Mouse (Mus musculus) liver, embryonic 12.5 days (tissue): ENCODE data around the gene 2810408A11Rik. TPM values are rescaled to one million over a fixed set of nuclear protein-coding genes. Genes with fewer than 3 reads are reported as not detected.

ENCODE experiments used
- ATAC-seq: fragments of 200-750 bp; cut with Nextera tagmentation; 2 replicates; pipeline ENCODE4 v1.8.0; 2017; ENCODE audit warnings: moderate number of reproducible peaks, mild to moderate bottlenecking, moderate library complexity
- H3K27ac ChIP-seq: fragments of 300-500 bp; sonication (generic); 2 replicates; pipeline ENCODE4 v1.5.1; 2016; ENCODE audit warnings: mild to moderate bottlenecking
- H3K27me3 ChIP-seq: fragments of 300-500 bp; sonication (generic); replicated peaks from 2 replicates; pipeline ENCODE4 v1.6.1; 2016; ENCODE audit warnings: mild to moderate bottlenecking, moderate library complexity
- H3K36me3 ChIP-seq: fragments of 300-500 bp; sonication (generic); 2 replicates; pipeline ENCODE4 v1.6.1; 2016; ENCODE audit warnings: mild to moderate bottlenecking, moderate library complexity
- H3K4me1 ChIP-seq: fragments of 300-500 bp; sonication (generic); 2 replicates; pipeline ENCODE4 v1.6.1; 2016
- H3K4me2 ChIP-seq: fragments of 300-500 bp; sonication (generic); 2 replicates; pipeline ENCODE4 v1.6.1; 2016; ENCODE audit warnings: mild to moderate bottlenecking, moderate library complexity
- H3K4me3 ChIP-seq: fragments of 300-500 bp; sonication (generic); 2 replicates; pipeline ENCODE4 v1.5.1; 2016; ENCODE audit warnings: mild to moderate bottlenecking, moderate library complexity
- H3K9ac ChIP-seq: fragments of 300-500 bp; sonication (generic); 2 replicates; pipeline ENCODE4 v1.6.1; 2016; ENCODE audit warnings: mild to moderate bottlenecking, moderate library complexity
- H3K9me3 ChIP-seq: fragments of 300-500 bp; sonication (generic); replicated peaks from 2 replicates; pipeline ENCODE4 v1.6.1; 2016; ENCODE audit warnings: mild to moderate bottlenecking, moderate library complexity
- WGBS: fragments of 180-500 bp; shearing (Covaris S2); methylation state at CpG from one replicate; pipeline ENCODE4 v1.1.7; 2016; ENCODE audit not compliant: insufficient replicate concordance; 5-methylcytosine and 5-hydroxymethylcytosine counted together
- polyA plus RNA-seq: library from polyadenylated mRNA; unstranded; fragments of >200 nt; fragmentation: Nextera tagmentation; extraction: Ambion mirVana; gene quantifications from 2 replicates; pipeline ENCODE4 v1.2.1, GENCODE M21; 2016

2810408A11Rik gene
- 2.3 TPM in 2 replicates for polyA plus RNA-seq

DNA sequence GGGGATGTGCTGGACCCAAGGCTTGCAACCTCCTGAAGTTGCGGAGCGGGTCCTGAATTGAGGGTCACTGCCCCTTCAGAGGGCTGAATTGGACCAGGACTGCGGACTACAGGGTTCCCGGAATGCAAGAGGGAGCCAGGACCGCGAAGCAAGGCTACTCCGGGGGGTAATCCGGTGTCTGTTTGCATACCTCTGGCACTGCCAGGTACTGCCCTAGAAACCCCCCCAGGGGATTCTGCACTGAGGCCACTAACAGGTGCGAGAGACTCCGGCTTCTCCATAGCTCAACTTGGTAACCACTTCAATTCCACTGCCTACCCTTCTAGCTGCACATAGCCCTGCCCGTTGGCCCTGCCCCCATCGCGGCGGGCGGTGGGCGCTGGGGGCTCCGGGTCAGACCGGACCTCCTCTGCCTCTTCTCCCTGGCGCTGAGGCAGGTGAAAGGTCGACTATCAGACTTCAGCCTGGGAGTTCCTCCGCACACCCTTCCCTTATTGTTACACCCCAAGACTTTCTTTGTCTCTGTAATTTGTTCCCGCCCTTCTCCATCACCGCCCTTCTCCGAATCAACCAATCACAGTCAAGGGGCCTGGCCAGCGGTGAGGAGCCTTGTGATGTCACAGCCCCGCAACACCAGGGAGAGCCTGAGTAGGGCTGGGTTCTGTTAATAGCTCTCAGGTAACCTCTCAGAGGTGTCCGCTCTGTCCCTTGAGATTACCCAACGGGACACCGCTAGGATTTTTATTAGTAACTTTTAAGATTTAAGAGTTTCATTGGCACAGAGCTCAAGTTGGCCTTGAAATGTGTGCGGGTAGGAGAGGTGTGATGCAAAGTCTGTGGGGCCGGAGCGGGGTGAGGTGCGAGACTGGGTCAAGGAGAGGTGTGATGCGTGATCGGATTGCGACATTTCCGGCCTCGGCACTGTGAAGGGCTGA, at the start of gene 2810408A11Rik, which contains the start of gene Neurl4:
TSS of gene 2810408A11Rik (minus strand) at position 517 of the 935 bp plus-strand sequence.
TSS of gene Neurl4 (plus strand) at position 602 of the 935 bp plus-strand sequence.
- under 1% methylated on average over 38 of the region's 38 CpGs for WGBS

DNA sequence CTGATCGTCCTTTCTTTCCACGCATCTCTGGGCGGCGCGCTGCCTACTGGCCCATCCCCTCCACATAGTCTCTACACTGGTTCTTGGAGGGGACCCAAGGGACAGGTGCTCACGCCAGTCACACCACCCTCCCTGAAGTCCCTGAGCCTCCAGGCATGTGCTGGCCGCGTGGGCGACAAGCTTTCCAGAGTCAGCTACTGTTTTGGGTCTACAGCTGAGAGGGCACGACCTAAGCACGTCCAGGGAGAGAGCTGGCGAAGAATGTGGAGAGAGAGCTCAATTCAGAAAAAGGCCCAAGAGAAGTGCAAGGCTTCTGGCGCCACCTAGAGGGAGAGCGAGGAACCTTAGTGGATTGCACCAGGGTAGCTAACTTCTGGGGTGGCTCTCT, 48.0 kb upstream of the 2810408A11Rik start:
- peak overlapping the region; percentile 76 for H3K4me2 ChIP-seq
- H3K36me3 ChIP-seq: peaks cover 25% of the 10 kb centered on the region
- under 1% methylated on average over 14 of the region's 14 CpGs for WGBS
- ATAC-seq: peak; percentile 43
- H3K9me3 ChIP-seq: no peaks in the 10 kb centered on the region
- peaks cover 72% of the 10 kb centered on the region for H3K27me3 ChIP-seq
- H3K27ac ChIP-seq: peak overlapping the region; percentile 84
- H3K9ac ChIP-seq: peak overlapping the region; percentile 67
- peaks cover 62% of the 10 kb centered on the region for H3K4me1 ChIP-seq
- peak overlapping the region; percentile 65 for H3K4me3 ChIP-seq

More for the DNA sequence above, at the start of gene 2810408A11Rik, which contains the start of gene Neurl4:
- Histone ChIP-seq H3K9me3 (no peaks in the 10 kb centered on the region), H3K4me3 (peak within 1 kb of the TSS; percentile 86), H3K9ac (peak within 1 kb of the TSS; percentile 92), H3K27me3 (peaks cover 8% of the 10 kb centered on the region), H3K4me1 (peaks cover 49% of the 10 kb centered on the region), H3K27ac (peak within 1 kb of the TSS; percentile 95), H3K36me3 (peaks cover 27% of the 10 kb centered on the region), H3K4me2 (peak within 1 kb of the TSS; percentile 95)
- peak; percentile 91 for ATAC-seq

DNA sequence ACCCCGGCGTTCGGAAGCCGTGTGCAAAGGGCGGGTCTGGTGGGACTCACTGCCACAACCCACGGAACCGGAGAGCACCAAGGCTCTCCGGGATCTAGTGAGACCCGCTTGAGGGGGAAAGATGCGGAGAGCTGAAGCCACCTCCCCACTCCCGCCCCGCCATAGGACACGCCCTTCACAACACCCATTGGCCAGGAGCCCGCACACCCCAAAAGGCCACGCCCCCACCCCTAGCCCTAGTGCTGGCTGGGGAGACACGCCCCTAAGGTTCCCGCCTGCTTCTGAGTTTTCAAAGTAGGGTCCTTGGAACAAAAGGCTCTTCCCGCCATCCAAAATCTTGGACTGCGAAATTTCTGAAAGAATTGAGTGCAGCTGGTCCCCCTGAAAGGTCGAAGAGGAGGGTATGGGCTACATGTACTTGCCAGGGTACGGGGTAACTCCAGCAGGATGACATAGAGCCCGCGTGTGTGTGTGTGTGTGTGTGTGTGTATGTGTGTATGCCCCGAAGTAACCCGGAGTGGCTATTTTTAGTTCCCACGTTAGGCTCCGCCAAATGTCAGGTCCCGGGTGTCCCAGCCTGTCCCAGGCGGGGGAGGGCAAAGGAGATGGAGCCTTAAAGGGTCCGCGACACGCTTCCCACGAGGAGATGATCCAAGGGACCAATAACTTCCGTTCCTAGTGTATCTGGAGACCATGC, 47.4 kb upstream of the 2810408A11Rik start, which contains the start of gene Slc2a4:
TSS of gene Slc2a4 (minus strand) at position 123 of the 697 bp plus-strand sequence.
- Histone ChIP-seq H3K4me1 (peaks cover 57% of the 10 kb centered on the region), H3K36me3 (peaks cover 30% of the 10 kb centered on the region), H3K27me3 (peaks cover 72% of the 10 kb centered on the region), H3K9ac (peak within 1 kb of the TSS; percentile 78), H3K9me3 (no peaks in the 10 kb centered on the region), H3K4me3 (peak within 1 kb of the TSS; percentile 65), H3K4me2 (peak within 1 kb of the TSS; percentile 76), H3K27ac (peak within 1 kb of the TSS; percentile 88)
- WGBS: 2% methylated on average over 34 of the region's 34 CpGs
- peak; percentile 89 for ATAC-seq

DNA sequence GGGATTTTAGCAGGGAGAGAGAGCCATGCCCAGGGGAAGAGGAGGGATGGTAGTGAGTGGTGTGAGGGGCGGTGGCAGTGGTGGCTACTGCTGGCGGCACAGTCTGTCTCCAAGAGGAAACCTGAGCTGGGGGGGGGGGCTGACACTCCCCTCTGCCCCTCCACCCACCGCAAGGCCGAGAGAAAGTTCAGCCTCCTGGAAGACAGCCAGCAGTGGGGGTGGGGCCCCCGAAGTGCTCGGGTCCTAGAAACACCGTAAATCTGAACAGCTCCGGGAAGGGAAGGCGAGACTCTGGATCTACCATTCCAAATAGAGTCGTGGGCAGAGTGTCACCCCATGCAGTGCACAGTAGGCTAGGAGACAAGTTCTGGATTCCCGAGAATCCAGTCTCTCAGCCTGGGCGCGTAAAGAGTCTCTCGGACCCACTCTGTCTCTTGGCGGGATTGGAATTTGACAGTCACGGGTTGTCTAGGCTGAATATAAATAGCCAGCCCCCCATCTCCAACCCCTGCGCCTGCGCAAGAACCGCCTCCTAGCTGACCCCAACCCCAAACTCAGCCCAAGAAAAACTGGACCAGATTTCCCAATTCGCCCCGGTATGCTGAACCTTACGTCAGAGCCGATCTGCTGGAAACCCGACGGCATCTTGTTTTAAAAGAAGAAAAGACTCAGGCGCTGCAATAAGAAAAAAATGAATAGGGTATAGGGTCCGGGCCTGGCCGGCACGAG, 46.7 kb upstream of the 2810408A11Rik start:
- Histone ChIP-seq H3K4me1 (peaks cover 50% of the 10 kb centered on the region), H3K9me3 (no peaks in the 10 kb centered on the region), H3K4me3 (peak overlapping the region; percentile 65), H3K4me2 (peak overlapping the region; percentile 76), H3K27ac (peak overlapping the region; percentile 88), H3K36me3 (peaks cover 37% of the 10 kb centered on the region), H3K27me3 (peaks cover 72% of the 10 kb centered on the region), H3K9ac (peak overlapping the region; percentile 78)
- ATAC-seq: 0 out of 2 replicates have a peak, but pooled peaks have one; percentile 0
- 14% methylated on average over 29 of the region's 29 CpGs for WGBS

DNA sequence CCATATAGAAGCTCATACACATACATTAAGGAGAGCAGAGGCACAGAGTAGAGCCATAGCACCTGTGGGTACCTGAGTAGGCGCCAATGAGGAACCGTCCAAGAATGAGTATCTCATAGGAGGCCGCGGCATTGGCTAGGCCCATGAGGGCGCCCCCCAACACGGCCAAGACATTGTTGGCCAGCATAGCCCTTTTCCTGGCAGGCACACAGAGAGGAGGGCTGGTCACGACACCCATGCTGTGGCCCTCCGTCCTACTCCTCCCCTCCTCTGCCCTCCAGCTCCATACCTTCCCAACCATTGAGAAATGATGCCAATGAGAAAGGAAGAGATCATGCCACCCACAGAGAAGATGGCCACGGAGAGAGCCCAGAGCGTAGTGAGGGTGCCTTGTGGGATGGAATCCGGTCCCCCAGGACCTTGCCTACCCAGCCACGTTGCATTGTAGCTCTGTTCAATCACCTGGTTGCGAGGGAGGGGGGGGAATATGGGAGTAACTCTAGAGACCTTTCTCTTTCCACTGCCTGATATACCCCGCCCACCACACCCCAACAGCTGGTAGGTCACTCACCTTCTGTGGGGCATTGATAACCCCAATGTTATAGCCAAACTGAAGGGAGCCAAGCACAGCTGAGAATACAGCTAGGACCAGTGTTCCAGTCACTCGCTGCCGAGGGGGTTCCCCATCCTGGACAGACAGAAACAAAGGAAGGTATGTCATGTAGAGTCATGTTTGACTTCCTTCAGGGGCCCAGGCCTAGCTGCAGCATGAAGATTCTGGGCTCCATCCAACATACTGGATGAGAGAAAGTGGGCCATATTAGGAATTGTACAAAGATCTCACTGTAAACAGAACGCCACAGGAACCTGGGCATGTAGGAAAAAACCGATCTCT, 45.5 kb upstream of the 2810408A11Rik start:
- H3K4me3 ChIP-seq: peak overlapping the region; percentile 65
- peak overlapping the region; percentile 76 for H3K4me2 ChIP-seq
- WGBS: 71% methylated on average over 18 of the region's 18 CpGs
- peaks cover 47% of the 10 kb centered on the region for H3K36me3 ChIP-seq
- ATAC-seq: peak; percentile 79
- H3K4me1 ChIP-seq: peaks cover 50% of the 10 kb centered on the region
- peak overlapping the region; percentile 78 for H3K9ac ChIP-seq
- H3K9me3 ChIP-seq: no peaks in the 10 kb centered on the region
- peaks cover 71% of the 10 kb centered on the region for H3K27me3 ChIP-seq
- peak overlapping the region; percentile 88 for H3K27ac ChIP-seq

DNA sequence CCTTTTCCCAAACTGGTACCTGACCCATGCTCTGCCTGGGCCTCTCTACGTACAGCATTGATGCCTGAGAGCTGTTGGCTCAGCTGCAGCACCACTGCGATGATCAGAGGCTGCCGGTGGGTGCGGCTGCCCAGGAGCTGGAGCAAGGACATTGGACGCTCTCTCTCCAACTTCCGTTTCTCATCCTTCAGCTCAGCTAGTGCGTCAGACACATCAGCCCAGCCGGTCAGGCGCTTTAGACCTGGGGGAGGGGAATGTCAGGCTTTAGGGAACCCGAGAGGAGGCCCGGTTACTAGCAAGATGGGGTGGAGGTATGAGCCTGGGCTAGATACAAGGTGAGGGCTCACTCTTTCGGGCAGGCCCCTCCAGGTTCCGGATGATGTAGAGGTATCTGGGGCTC, 44.4 kb upstream of the 2810408A11Rik start:
- Histone ChIP-seq H3K9ac (peak overlapping the region; percentile 78), H3K4me2 (peak overlapping the region; percentile 76), H3K27ac (peak overlapping the region; percentile 88), H3K36me3 (peaks cover 47% of the 10 kb centered on the region), H3K4me3 (peak overlapping the region; percentile 65), H3K27me3 (peaks cover 69% of the 10 kb centered on the region), H3K4me1 (peaks cover 50% of the 10 kb centered on the region), H3K9me3 (no peaks in the 10 kb centered on the region)
- WGBS: 63% methylated on average over 13 of the region's 13 CpGs
- no peak for ATAC-seq

DNA sequence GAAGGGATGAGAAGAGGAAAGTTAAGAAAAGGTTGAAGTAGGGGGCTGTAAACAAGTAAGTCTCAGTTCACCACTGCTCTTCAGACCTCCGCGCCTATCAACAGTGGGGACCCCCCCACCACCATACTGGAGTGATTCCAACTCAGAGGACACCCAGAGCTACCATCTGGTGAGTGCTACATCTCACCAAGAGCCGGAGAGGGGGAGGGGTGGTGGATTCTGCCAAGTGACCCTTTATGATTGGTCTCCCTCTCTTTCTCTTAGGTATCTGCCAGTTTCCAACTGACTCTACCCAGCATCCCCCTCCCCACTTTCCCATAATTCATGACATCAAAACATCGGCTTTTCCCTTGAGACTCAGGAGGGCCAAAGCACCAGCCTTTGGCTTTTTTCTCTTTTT, 40.2 kb upstream of the 2810408A11Rik start:
- H3K9me3 ChIP-seq: no peaks in the 10 kb centered on the region
- H3K4me2 ChIP-seq: no peak overlapping the region
- 68% methylated on average over 4 of the region's 4 CpGs for WGBS
- H3K4me1 ChIP-seq: peaks cover 34% of the 10 kb centered on the region
- peaks cover 96% of the 10 kb centered on the region for H3K27me3 ChIP-seq
- H3K36me3 ChIP-seq: peaks cover 44% of the 10 kb centered on the region
- H3K9ac ChIP-seq: no peak overlapping the region
- H3K27ac ChIP-seq: no peak overlapping the region
- no peak overlapping the region for H3K4me3 ChIP-seq
- ATAC-seq: no peak

DNA sequence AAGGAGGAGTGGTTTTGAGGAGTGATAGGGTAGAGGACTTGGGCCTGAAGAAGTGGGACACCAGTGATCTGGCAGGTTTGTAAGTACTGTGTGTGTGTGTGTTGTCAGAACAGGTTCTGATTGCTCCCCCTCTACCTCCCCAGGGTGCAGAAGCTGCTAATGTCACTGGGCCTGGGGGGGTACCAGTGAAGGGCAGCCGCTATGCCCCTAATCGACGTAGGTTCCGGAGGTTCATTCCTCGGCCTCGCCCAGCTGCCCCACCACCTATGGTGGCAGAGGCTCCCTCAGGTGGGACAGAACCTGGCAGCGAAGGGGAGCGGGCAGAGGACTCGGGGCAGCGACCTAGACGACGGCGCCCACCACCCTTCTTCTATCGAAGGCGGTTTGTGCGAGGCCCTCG, 38.9 kb upstream of the 2810408A11Rik start:
- Histone ChIP-seq H3K27me3 (peaks cover 96% of the 10 kb centered on the region), H3K4me3 (no peak overlapping the region), H3K4me1 (peaks cover 34% of the 10 kb centered on the region), H3K27ac (no peak overlapping the region), H3K4me2 (no peak overlapping the region), H3K9me3 (no peaks in the 10 kb centered on the region), H3K9ac (no peak overlapping the region), H3K36me3 (peaks cover 32% of the 10 kb centered on the region)
- WGBS: 86% methylated on average over 17 of the region's 17 CpGs
- ATAC-seq: no peak

DNA sequence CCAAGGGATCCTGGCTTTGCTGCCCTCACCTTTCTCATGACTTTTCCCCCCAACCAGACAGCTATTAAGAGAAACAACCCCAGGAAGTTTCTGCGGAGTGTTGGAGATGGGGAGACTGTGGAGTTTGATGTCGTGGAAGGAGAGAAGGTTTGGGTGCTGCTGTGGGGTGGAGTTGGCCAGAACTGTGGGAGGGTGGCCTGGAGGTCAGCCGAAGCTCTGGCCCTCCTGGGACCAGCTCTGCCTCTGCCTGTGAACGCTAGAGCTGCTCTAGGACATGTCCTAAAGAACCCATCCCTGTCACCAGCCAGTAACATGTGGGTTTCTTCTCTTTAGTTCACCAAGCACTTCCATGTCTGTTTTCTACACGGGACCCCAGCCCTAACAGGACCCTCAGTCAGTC, 38.4 kb upstream of the 2810408A11Rik start:
- Histone ChIP-seq H3K27ac (no peak overlapping the region), H3K9ac (no peak overlapping the region), H3K4me1 (peaks cover 34% of the 10 kb centered on the region), H3K9me3 (no peaks in the 10 kb centered on the region), H3K4me3 (no peak overlapping the region), H3K27me3 (peaks cover 96% of the 10 kb centered on the region), H3K36me3 (peaks cover 26% of the 10 kb centered on the region), H3K4me2 (no peak overlapping the region)
- WGBS: 55% methylated on average over 5 of the region's 5 CpGs
- no peak for ATAC-seq

DNA sequence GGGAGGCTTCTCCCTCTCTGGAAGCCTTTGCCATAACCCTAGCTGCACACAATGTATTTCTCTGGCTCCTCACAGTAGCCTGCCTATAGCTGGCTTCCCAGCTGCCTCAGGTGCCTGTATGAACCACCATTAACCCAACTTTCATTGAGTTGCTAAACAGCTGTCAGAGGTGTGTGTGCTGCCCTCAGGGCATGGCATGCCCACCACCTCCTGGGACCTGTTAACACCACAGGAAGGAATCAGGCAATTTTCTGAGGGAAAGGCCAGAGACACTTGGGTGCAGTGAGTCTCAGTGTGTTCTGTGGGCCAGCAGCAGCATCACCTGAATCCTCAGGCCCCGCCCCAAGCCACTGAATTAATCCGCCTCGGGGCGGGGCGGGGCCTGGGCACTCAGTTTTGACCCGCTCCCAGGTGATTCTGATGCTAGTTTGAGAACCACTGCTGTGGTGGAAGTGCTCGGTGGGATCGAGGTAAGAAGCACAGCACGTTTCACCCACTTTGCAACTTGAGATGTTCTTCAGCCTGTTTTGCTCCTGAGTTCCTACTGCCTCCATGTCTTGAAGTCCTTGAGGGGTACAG, 37.7 kb upstream of the 2810408A11Rik start:
- H3K4me2 ChIP-seq: no peak overlapping the region
- H3K36me3 ChIP-seq: peaks cover 19% of the 10 kb centered on the region
- peaks cover 89% of the 10 kb centered on the region for H3K27me3 ChIP-seq
- ATAC-seq: no peak
- H3K9me3 ChIP-seq: no peaks in the 10 kb centered on the region
- H3K27ac ChIP-seq: no peak overlapping the region
- H3K4me3 ChIP-seq: no peak overlapping the region
- peaks cover 38% of the 10 kb centered on the region for H3K4me1 ChIP-seq
- no peak overlapping the region for H3K9ac ChIP-seq
- 27% methylated on average over 9 of the region's 9 CpGs for WGBS
